In genomic region chr12:70711030-70711429, GRCm38 (mm10) we compare ENCODE assay signal across 27 mouse cellular contexts.
DNase-seq lines count a peak whose midpoint lies in the region; TF ChIP-seq lines count a peak whose summit lies in the region.
"Had no signal": no experiment of that assay in that cellular context is flagged by ENCODE, and none has a peak within 500 bp of the region (broad histone marks: within the 10 kb centered on the region; RNA-seq: fewer than 3 reads in every experiment).

No protein-coding gene starts in this region.

- no peak for TF ChIP-seq POLR2A in brain, embryonic 14.5 days (IDR thresholded peaks at IDR 0.05; ENCODE audit: borderline replicate concordance, extremely low read depth, insufficient read depth, insufficient read length, poor library complexity, severe bottlenecking)

- H3K9me3 ChIP-seq in ES-E14 (ENCODE audit: control insufficient read depth, insufficient read depth, low read depth, low read length): no peaks in the 10 kb centered on the region
- no peaks in the 10 kb centered on the region for H3K9me3 ChIP-seq in hindbrain, embryonic 10.5 days
- H3K9me3 ChIP-seq: embryonic facial prominence, embryonic 13.5 days; forebrain, embryonic 12.5 days; hindbrain, embryonic 12.5 days; midbrain, embryonic 12.5 days had no signal

- H3K27me3 ChIP-seq in hindbrain, embryonic 10.5 days (ENCODE audit: insufficient read depth, poor library complexity, severe bottlenecking): no peaks in the 10 kb centered on the region
- H3K27me3 ChIP-seq: embryonic facial prominence, embryonic 13.5 days; forebrain, embryonic 12.5 days; hindbrain, embryonic 12.5 days; megakaryocyte, embryonic 14.5 days; midbrain, embryonic 12.5 days had no signal

- H3K27ac ChIP-seq in ES-E14 (ENCODE audit: insufficient read depth, low read depth, low read length, poor library complexity, severe bottlenecking): no peak overlapping the region; the same call in 1 of the 2 replicates
- no peak overlapping the region for H3K27ac ChIP-seq in hindbrain, embryonic 10.5 days
- H3K27ac ChIP-seq: embryonic facial prominence, embryonic 13.5 days; forebrain, embryonic 12.5 days; hindbrain, embryonic 12.5 days; liver, embryonic 14.5 days; midbrain, embryonic 12.5 days had no signal

- TF ChIP-seq CTCF in brain, embryonic 14.5 days (IDR thresholded peaks at IDR 0.05; ENCODE audit: borderline replicate concordance, extremely low read depth, insufficient read depth, insufficient read length): no peak

- H3K36me3 ChIP-seq in ES-E14 (ENCODE audit: control insufficient read depth, insufficient read depth, low read length, poor library complexity, severe bottlenecking): no peaks in the 10 kb centered on the region
- H3K36me3 ChIP-seq in hindbrain, embryonic 10.5 days: no peaks in the 10 kb centered on the region
- H3K36me3 ChIP-seq: embryonic facial prominence, embryonic 13.5 days; forebrain, embryonic 12.5 days; hindbrain, embryonic 12.5 days; midbrain, embryonic 12.5 days had no signal

- in situ Hi-C loops in ES-E14 (cut with MboI; ENCODE audit: low sequenced_read_pairs in 2 of 2, unreplicated experiment in 2 of 2): no loop called here

- WGBS in hindbrain, embryonic 10.5 days: 67% methylated on average over 5 of the region's 5 CpGs

- DNase-seq in 3T3-L1 (ENCODE audit: low read depth, low spot score): peak; percentile 36
- DNase-seq in 416B (ENCODE audit: low read depth): peak; percentile 10
- DNase-seq in ES-E14 (ENCODE audit: low read depth, low spot score): peak; percentile 65
- peak; percentile 27 for DNase-seq in brain, embryonic 14.5 days (ENCODE audit: low read depth)
- no peak for DNase-seq in urinary bladder, postnatal 36 days (ENCODE audit: low spot score in 2 of 2)
- DNase-seq in right cerebral cortex, postnatal 25 days: no peak
- DNase-seq in hindbrain, embryonic 10.5 days (ENCODE audit: low spot score): no peak
- no peak for DNase-seq in urinary bladder, adult 2 months (ENCODE audit: low spot score)
- DNase-seq: adrenal gland, postnatal 10 days; cerebellum, adult 11-12 months; cerebellum, postnatal 10 days; forebrain, postnatal 0 days; heart, postnatal 14 days; kidney, adult 9 months; kidney, postnatal 10 days; liver; lung, adult 2 months; lung, postnatal 4 days; spleen, adult 18-20 months; thymus, postnatal 25 days had no signal

- H3K9ac ChIP-seq in ES-E14 (ENCODE audit: insufficient read depth, low read depth, low read length, poor library complexity, severe bottlenecking): no peak overlapping the region
- H3K9ac ChIP-seq: embryonic facial prominence, embryonic 13.5 days; forebrain, embryonic 12.5 days; forebrain, postnatal 0 days; hindbrain, embryonic 12.5 days; liver, embryonic 14.5 days; midbrain, embryonic 12.5 days had no signal

- peaks cover 9 to 24% of the 10 kb centered on the region in 2 experiments for H3K4me1 ChIP-seq in ES-E14 (ENCODE audit: control insufficient read depth in 2 of 2, insufficient read depth in 2 of 2, low read length in 2 of 2, poor library complexity in 1 of 2)
- H3K4me1 ChIP-seq in hindbrain, embryonic 10.5 days (replicated peaks): peaks cover 19% of the 10 kb centered on the region

- no peak overlapping the region for H3K4me3 ChIP-seq in ES-E14 (ENCODE audit: insufficient read depth in 1 of 2, low read depth in 1 of 2, low read length in 2 of 2, poor library complexity in 1 of 2, severe bottlenecking in 1 of 2)
- no peak overlapping the region for H3K4me3 ChIP-seq in hindbrain, embryonic 10.5 days
- H3K4me3 ChIP-seq: embryonic facial prominence, embryonic 13.5 days; erythroblast, embryonic 14.5 days; forebrain, embryonic 12.5 days; hindbrain, embryonic 12.5 days; megakaryocyte, embryonic 14.5 days; midbrain, embryonic 12.5 days had no signal

TF ChIP-seq in ES-E14, 5 proteins besides CTCF, POLR2A, EP300 and RAD21:
- TF ChIP-seq CHD2 (IDR thresholded peaks at IDR 0.05; ENCODE audit: low read depth, low read length): no peak
- no peak for TF ChIP-seq HCFC1 (IDR thresholded peaks at IDR 0.05; ENCODE audit: borderline replicate concordance, insufficient read depth, low read length)
- no peak for TF ChIP-seq ZC3H11A (IDR thresholded peaks at IDR 0.05; ENCODE audit: borderline replicate concordance, low read depth, low read length)
- no peak for TF ChIP-seq ZNF384 (IDR thresholded peaks at IDR 0.05; ENCODE audit: low read depth, low read length)
- TF ChIP-seq MAFK (IDR thresholded peaks at IDR 0.05; ENCODE audit: insufficient read depth, low read depth, low read length): no peak

Comparison
In these comparisons a context has a peak if more than half of its experiments do, and no peak if none do; other contexts are left out.
1. DNase-seq: peak in 3T3-L1 (single experiment), 416B (single experiment), ES-E14 (single experiment) and brain, embryonic 14.5 days (single experiment); none in urinary bladder, postnatal 36 days (0 of 2), right cerebral cortex, postnatal 25 days (single experiment), hindbrain, embryonic 10.5 days (single experiment) and urinary bladder, adult 2 months (single experiment).